ENCODE assay signal across 8 mouse cellular contexts in the genomic region with DNA sequence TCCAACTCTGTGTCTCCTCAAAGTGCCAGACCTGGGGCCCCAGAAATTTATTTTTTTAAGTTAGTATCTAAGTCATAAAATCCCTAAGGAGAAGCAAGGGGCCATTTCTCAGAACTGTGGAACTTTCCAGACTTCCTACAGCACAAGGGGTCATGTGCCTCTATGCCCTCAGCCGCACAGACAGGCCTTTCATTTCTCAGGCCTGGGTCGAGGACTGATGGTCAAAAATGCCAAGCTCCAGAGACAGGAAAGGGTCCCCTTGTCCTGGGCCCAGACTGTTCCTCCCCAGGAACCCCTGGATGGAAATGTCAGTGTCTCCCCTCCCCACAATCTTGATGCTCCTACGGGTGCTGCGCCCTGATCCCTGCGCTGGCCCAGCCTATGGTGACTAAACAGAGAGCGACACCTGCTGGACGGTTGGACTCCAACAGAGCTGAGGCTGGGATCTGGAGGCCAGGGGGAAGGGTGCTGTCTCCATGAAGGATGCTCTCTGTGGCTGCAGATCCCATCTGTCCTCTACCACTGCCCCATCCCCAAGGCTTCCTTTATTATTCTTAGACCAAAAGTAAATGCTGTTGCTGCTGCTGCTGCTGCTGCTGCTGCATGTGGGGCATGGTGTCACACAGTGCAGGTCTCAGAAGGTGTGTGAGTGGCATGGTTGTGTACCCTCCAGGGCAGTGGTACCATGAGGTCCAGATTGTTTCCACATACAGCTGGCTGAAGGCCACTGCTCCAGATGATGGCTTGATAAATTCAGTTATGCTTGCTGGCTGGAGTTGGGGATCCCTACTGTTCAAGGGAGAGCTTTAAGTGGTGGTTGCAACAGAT. TPM values are rescaled to one million over a fixed set of nuclear protein-coding genes. Genes with fewer than 3 reads are reported as not detected.
DNase-seq lines count a peak whose midpoint lies in the region; ATAC-seq and TF ChIP-seq lines count a peak whose summit lies in the region.

No protein-coding gene starts in this region.

- no peak overlapping the region for H3K9ac ChIP-seq in heart, adult 2 months (ENCODE audit: low read depth, low read length)
- no peak overlapping the region for H3K9ac ChIP-seq in liver, adult 2 months (ENCODE audit: low read depth, low read length)
- H3K9ac ChIP-seq in neural tube, embryonic 12.5 days = no peak overlapping the region

- no peaks in the 10 kb centered on the region for H3K79me2 ChIP-seq in heart, adult 2 months (replicated peaks; ENCODE audit: control insufficient read depth, insufficient read depth, low read length)
- H3K79me2 ChIP-seq in liver, adult 2 months (ENCODE audit: control insufficient read depth, insufficient read depth, low read length) = no peaks in the 10 kb centered on the region

- H3K36me3 ChIP-seq in heart, adult 2 months (ENCODE audit: control insufficient read depth, insufficient read depth, low read length) = no peaks in the 10 kb centered on the region
- no peaks in the 10 kb centered on the region for H3K36me3 ChIP-seq in liver, adult 2 months (ENCODE audit: control insufficient read depth, insufficient read depth, low read length)
- H3K36me3 ChIP-seq in neural tube, embryonic 12.5 days = no peaks in the 10 kb centered on the region

- intact Hi-C loops in heart, adult 2 months (cut with DNase I) = loop anchor here (1.0 to 5.0 kb wide), 2 partner anchors 156 to 288 kb away; no protein-coding TSS in a partner anchor

- H3K4me1 ChIP-seq in heart, adult 2 months (ENCODE audit: control insufficient read depth, insufficient read depth, low read length) = no peaks in the 10 kb centered on the region
- no peaks in the 10 kb centered on the region for H3K4me1 ChIP-seq in liver, adult 2 months (ENCODE audit: control insufficient read depth, insufficient read depth, low read length)
- H3K4me1 ChIP-seq in neural tube, embryonic 12.5 days = no peaks in the 10 kb centered on the region

- TF ChIP-seq POLR2A in heart, adult 2 months (IDR thresholded peaks at IDR 0.05; ENCODE audit: insufficient read depth, low read depth, low read length) = no peak
- no peak for TF ChIP-seq POLR2A in liver, adult 2 months (IDR thresholded peaks at IDR 0.05; ENCODE audit: extremely low read depth, insufficient read depth, low read length)

- no peaks in the 10 kb centered on the region for H3K9me3 ChIP-seq in neural tube, embryonic 12.5 days

- H3K4me2 ChIP-seq in neural tube, embryonic 12.5 days (replicated peaks) = no peak overlapping the region

- peak; percentile 72; the same call in 1 of the 2 replicates for ATAC-seq in neural tube, embryonic 12.5 days (ENCODE audit: low FRiP score, low read depth)

- no peak overlapping the region for H3K27ac ChIP-seq in heart, adult 2 months
- H3K27ac ChIP-seq in liver, adult 2 months (replicated peaks; ENCODE audit: insufficient read depth, low read depth, low read length) = no peak overlapping the region
- no peak overlapping the region for H3K27ac ChIP-seq in neural tube, embryonic 12.5 days

- TF ChIP-seq CTCF in heart, adult 2 months (IDR thresholded peaks at IDR 0.05) = peak; percentile 84
- peak; percentile 81 for TF ChIP-seq CTCF in liver, adult 2 months (IDR thresholded peaks at IDR 0.05; ENCODE audit: low read depth, low read length)

- TF ChIP-seq EP300 in heart, adult 2 months (IDR thresholded peaks at IDR 0.05; ENCODE audit: insufficient read depth, low read depth, low read length) = no peak

- peak; percentile 72 to 83 for DNase-seq in left cerebral cortex, adult 18-20 months (ENCODE audit: low spot score in 2 of 2)
- no peak for DNase-seq in left cerebral cortex, adult 11 months (ENCODE audit: low spot score)
- DNase-seq in embryo, embryonic 11.5 days (ENCODE audit: low read depth, low spot score) = peak; percentile 59
- DNase-seq in heart, adult 2 months = peak; percentile 31 to 63
- peak; percentile 54 for DNase-seq in kidney, adult 9 months
- peak; percentile 5 for DNase-seq in liver, adult 2 months (ENCODE audit: extremely low read depth, low read depth, low spot score)
- peak; percentile 17 for DNase-seq in telencephalon, adult 2 months (ENCODE audit: low read depth, low spot score)

- no peaks in the 10 kb centered on the region for H3K27me3 ChIP-seq in heart, adult 2 months (ENCODE audit: control insufficient read depth, insufficient read depth, low read length)
- no peaks in the 10 kb centered on the region for H3K27me3 ChIP-seq in liver, adult 2 months (ENCODE audit: control insufficient read depth, insufficient read depth, low read length)
- H3K27me3 ChIP-seq in neural tube, embryonic 12.5 days (replicated peaks) = no peaks in the 10 kb centered on the region

- WGBS in heart, adult 2 months = 23% methylated on average over 7 of the region's 7 CpGs
- WGBS in liver, adult 2 months = 23% methylated on average over 7 of the region's 7 CpGs
- WGBS in neural tube, embryonic 12.5 days = 26% methylated on average over 7 of the region's 7 CpGs

- H3K4me3 ChIP-seq in heart, adult 2 months = no peak overlapping the region
- H3K4me3 ChIP-seq in liver, adult 2 months (ENCODE audit: insufficient read depth, low read depth, low read length) = no peak overlapping the region
- H3K4me3 ChIP-seq in neural tube, embryonic 12.5 days = no peak overlapping the region

RNA-seq across cellular contexts. Expression of gene Acan, which starts 27.5 kb away (rescaled TPM):
- 1 to 10 TPM; 3.2 to 3.7 TPM for total RNA-seq in left cerebral cortex, adult 18-20 months (2021)
- under 1 TPM; 0.11 to 0.26 TPM for total RNA-seq in heart, adult 2 months (2021)
- 0.32 and 0.61 TPM in 2 replicates for polyA plus RNA-seq in heart, adult 2 months (2012; rRNA removed)
- total RNA-seq in liver, adult 2 months (2014; rRNA removed) = not detected in 2 replicates
- polyA plus RNA-seq in liver, adult 2 months (2012; rRNA removed) = not detected in 2 replicates
- polyA plus RNA-seq in neural tube, embryonic 12.5 days (2016; fragmentation: Nextera tagmentation; extraction: Ambion mirVana) = 1.4 and 1.6 TPM in 2 replicates

RNA-seq across cellular contexts. Expression of gene Hapln3, which starts 50.0 kb away (rescaled TPM):
- 1 to 10 TPM; 1.9 to 2.2 TPM for total RNA-seq in left cerebral cortex, adult 18-20 months (2021)
- total RNA-seq in heart, adult 2 months (2021) = under 1 TPM; 0.14 to 0.18 TPM
- polyA plus RNA-seq in heart, adult 2 months (2012; rRNA removed) = 0.57 and 1.3 TPM in 2 replicates
- not detected in 2 replicates for total RNA-seq in liver, adult 2 months (2014; rRNA removed)
- 0.05 and 0.16 TPM in 2 replicates for polyA plus RNA-seq in liver, adult 2 months (2012; rRNA removed)
- polyA plus RNA-seq in neural tube, embryonic 12.5 days (2016; fragmentation: Nextera tagmentation; extraction: Ambion mirVana) = 1.7 and 1.9 TPM in 2 replicates
